Mouse (Mus musculus): Measurements from ENCODE around the gene Xk.
"Not testable (repeated sequence)": the region's sequence is repeated elsewhere in the genome, so short reads cannot be mapped to it uniquely, and the experiment has no call there.

GRCm38 (mm10) chrX:9332366-9332962 is 59.9 kb downstream of the Xk start:
- not testable (repeated sequence) for TF ChIP-seq POLR2A (IDR thresholded peaks at IDR 0.05; ENCODE audit: borderline replicate concordance, extremely low read depth, insufficient read depth, insufficient read length, poor library complexity, severe bottlenecking); CTCF (IDR thresholded peaks at IDR 0.05; ENCODE audit: borderline replicate concordance, extremely low read depth, insufficient read depth, insufficient read length)
